Mouse (Mus musculus): Measurements from ENCODE around the gene Clec11a. TPM values are rescaled to one million over a fixed set of nuclear protein-coding genes. Genes with fewer than 3 reads are reported as not detected.
A peak's percentile ranks its signal among the peaks of the same experiment; 100 is the strongest.

Clec11a gene
- total and polyA plus RNA-seq, 3 experiments, result 0.33 to 0.39 TPM; not detected in 1

DNA sequence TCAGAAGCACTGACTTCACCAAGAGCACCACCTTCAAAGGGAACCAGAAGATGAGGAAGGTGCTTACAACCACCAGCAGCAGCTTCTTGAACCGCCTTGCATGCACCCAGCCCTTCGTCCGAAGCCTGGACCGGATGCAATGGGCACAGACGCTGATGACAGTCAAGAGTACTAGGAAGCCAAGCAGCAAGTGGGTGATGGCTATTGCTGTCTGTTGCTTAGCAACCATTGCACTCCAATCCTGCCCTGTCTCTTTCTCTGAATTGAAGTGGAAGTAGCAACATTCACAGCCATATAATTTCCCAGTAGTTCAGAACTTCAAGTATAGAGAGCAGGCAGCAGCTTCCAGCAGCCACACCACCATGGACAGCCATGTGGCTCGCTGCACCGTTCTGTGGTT lies 25.1 kb downstream of the Clec11a start:
- Histone ChIP-seq H3K79me2 (ENCODE audit: control insufficient read depth, insufficient read depth, low read length, poor library complexity) (no peaks in the 10 kb centered on the region), H3K4me3 (ENCODE audit: control insufficient read depth in 1 of 2, insufficient read depth in 1 of 2, low read depth in 2 of 2, low read length in 2 of 2) (no peak overlapping the region), H3K27me3 (ENCODE audit: control insufficient read depth in 1 of 2, insufficient read depth in 2 of 2, low read length in 2 of 2) (no peaks in the 10 kb centered on the region), H3K4me1 (ENCODE audit: control insufficient read depth in 1 of 2, insufficient read depth in 2 of 2, low read length in 2 of 2) (no peaks in the 10 kb centered on the region), H3K9ac (ENCODE audit: control insufficient read depth, low read depth, low read length, poor library complexity, severe bottlenecking) (no peak overlapping the region), H3K9me3 (replicated peaks; ENCODE audit: insufficient read depth, low read length) (no peaks in the 10 kb centered on the region), H3K36me3 (ENCODE audit: control insufficient read depth in 1 of 2, insufficient read depth in 2 of 2, low read length in 2 of 2) (no peaks in the 10 kb centered on the region), H3K27ac (ENCODE audit: control insufficient read depth, low read depth, low read length) (no peak overlapping the region)
- TF ChIP-seq JUND (IDR thresholded peaks at IDR 0.05; ENCODE audit: low read depth, low read length) (no peak), ELF1 (IDR thresholded peaks at IDR 0.05; ENCODE audit: low read depth, low read length) (no peak), EP300 (IDR thresholded peaks at IDR 0.05; ENCODE audit: low read depth in 1 of 2, low read length in 2 of 2) (no peak), MYC (IDR thresholded peaks at IDR 0.05; ENCODE audit: low read depth, low read length) (no peak), POLR2AphosphoS2 (IDR thresholded peaks at IDR 0.05; ENCODE audit: low read length) (no peak), ETS1 (IDR thresholded peaks at IDR 0.05; ENCODE audit: low read depth, low read length) (no peak), CHD1 (IDR thresholded peaks at IDR 0.05; ENCODE audit: low read depth, low read length) (no peak), BHLHE40 (IDR thresholded peaks at IDR 0.05; ENCODE audit: borderline replicate concordance, low read depth, low read length) (no peak), KAT2A (conservative IDR thresholded peaks at IDR 0.05; ENCODE audit: low read depth, low read length) (no peak), MAX (IDR thresholded peaks at IDR 0.05; ENCODE audit: low read length) (no peak), HCFC1 (IDR thresholded peaks at IDR 0.05; ENCODE audit: low read depth, low read length) (no peak), ZNF384 (IDR thresholded peaks at IDR 0.05; ENCODE audit: low read depth, low read length) (no peak), ZMIZ1 (IDR thresholded peaks at IDR 0.05; ENCODE audit: low read depth, low read length) (no peak), MAZ (IDR thresholded peaks at IDR 0.05; ENCODE audit: low read depth, low read length) (no peak), ZC3H11A (IDR thresholded peaks at IDR 0.05; ENCODE audit: low read depth, low read length) (no peak), TCF12 (IDR thresholded peaks at IDR 0.05; ENCODE audit: low read depth, low read length) (no peak), CTCF (IDR thresholded peaks at IDR 0.05 in 2 of 3, conservative IDR thresholded peaks at IDR 0.05 in 1 of 3; ENCODE audit: control insufficient read depth in 1 of 3, insufficient read depth in 1 of 3, low read depth in 2 of 3, low read length in 3 of 3, poor library complexity in 1 of 3, severe bottlenecking in 1 of 3) (no peak), GABPA (IDR thresholded peaks at IDR 0.05; ENCODE audit: low read depth, low read length) (no peak), NRF1 (IDR thresholded peaks at IDR 0.05; ENCODE audit: insufficient read depth, low read depth, low read length, poor library complexity, severe bottlenecking) (no peak), POLR2A (IDR thresholded peaks at IDR 0.05; ENCODE audit: control insufficient read depth in 1 of 2, insufficient read depth in 1 of 2, low read depth in 1 of 2, low read length in 2 of 2, poor library complexity in 1 of 2) (no peak)
- DNase-seq (ENCODE audit: low read depth, low spot score), result no peak

DNA sequence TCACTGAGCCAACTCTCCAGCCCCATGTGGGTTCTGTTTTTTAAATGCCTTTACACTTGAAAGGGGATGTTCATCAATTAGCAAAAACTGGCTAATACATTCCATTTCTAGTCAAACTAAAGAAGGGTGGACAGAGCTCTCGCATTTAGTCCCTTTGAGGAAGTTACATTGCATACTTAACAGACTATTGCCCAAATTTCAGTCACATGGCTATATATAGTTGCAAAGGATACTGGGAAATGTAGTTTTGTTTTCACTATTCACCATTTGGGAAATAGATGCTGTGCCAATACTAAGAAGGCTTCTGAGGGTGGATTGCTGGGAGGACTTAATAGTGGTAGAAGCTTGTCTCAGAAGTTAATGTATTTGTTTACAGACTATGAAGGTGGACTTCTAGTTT lies 25.7 kb downstream of the Clec11a start:
- Histone ChIP-seq H3K79me2 (ENCODE audit: control insufficient read depth, insufficient read depth, low read length, poor library complexity) (no peaks in the 10 kb centered on the region), H3K4me3 (ENCODE audit: control insufficient read depth in 1 of 2, insufficient read depth in 1 of 2, low read depth in 2 of 2, low read length in 2 of 2) (no peak overlapping the region), H3K27me3 (ENCODE audit: control insufficient read depth in 1 of 2, insufficient read depth in 2 of 2, low read length in 2 of 2) (no peaks in the 10 kb centered on the region)

More for the DNA sequence above, 25.7 kb downstream of the Clec11a start:
- Histone ChIP-seq H3K36me3 (ENCODE audit: control insufficient read depth in 1 of 2, insufficient read depth in 2 of 2, low read length in 2 of 2) (no peaks in the 10 kb centered on the region), H3K9ac (ENCODE audit: control insufficient read depth, low read depth, low read length, poor library complexity, severe bottlenecking) (no peak overlapping the region), H3K27ac (ENCODE audit: control insufficient read depth, low read depth, low read length) (no peak overlapping the region), H3K4me1 (ENCODE audit: control insufficient read depth in 1 of 2, insufficient read depth in 2 of 2, low read length in 2 of 2) (no peaks in the 10 kb centered on the region), H3K9me3 (replicated peaks; ENCODE audit: insufficient read depth, low read length) (no peaks in the 10 kb centered on the region)
- TF ChIP-seq HCFC1 (IDR thresholded peaks at IDR 0.05; ENCODE audit: low read depth, low read length) (peak; percentile 75), CHD1 (IDR thresholded peaks at IDR 0.05; ENCODE audit: low read depth, low read length) (no peak), USF1 (IDR thresholded peaks at IDR 0.05; ENCODE audit: low read depth, low read length) (peak; percentile 76)
- no peak for DNase-seq (ENCODE audit: low read depth, low spot score)

Data from MEL (cell line).